Mouse (Mus musculus) E14TG2a.4 (cell line): ENCODE measurements at regions not wholly inside any gene's neighbourhood (a gene's known extent, or its start where the extent isn't known, plus 50 kb on each side); places are given as distances from the start of the nearest gene placed in this dataset.

Experiments
- CTCF ChIP-seq: conservative IDR thresholded peaks from 2 replicates; pipeline ENCODE4 v1.5.1; 2014; ENCODE audit warnings: low read length
- NANOG ChIP-seq: IDR thresholded peaks from 2 replicates; pipeline ENCODE4 v1.6.1; 2014; ENCODE audit warnings: borderline replicate concordance, low read length, mixed read lengths
- POU5F1 ChIP-seq: IDR thresholded peaks from 2 replicates; pipeline ENCODE4 v1.6.1; 2014; ENCODE audit warnings: low read length, borderline replicate concordance

GRCm38 (mm10) chr13:59904415-59904814 is 81.5 kb upstream of the Tut7 start:
- TF ChIP-seq CTCF (no peak), NANOG (no peak), POU5F1 (no peak)
